Mouse (Mus musculus) midbrain, embryonic 12.5 days (tissue): Measurements from ENCODE around the gene Olfr1442. TPM values are rescaled to one million over a fixed set of nuclear protein-coding genes. Genes with fewer than 3 reads are reported as not detected.
"Not testable (repeated sequence)": the region's sequence is repeated elsewhere in the genome, so short reads cannot be mapped to it uniquely, and the experiment has no call there.

Experiments used
- ATAC-seq: fragments of 200-750 bp; cut with Nextera tagmentation; 2 replicates; pipeline ENCODE4 v1.8.0; 2017; ENCODE audit warnings: low read depth, moderate TSS enrichment, moderate library complexity; ENCODE audit not compliant: low FRiP score
- H3K27ac ChIP-seq: fragments of 300-500 bp; sonication (generic); replicated peaks from 2 replicates; pipeline ENCODE4 v1.5.1; 2016; ENCODE audit warnings: mild to moderate bottlenecking
- H3K27me3 ChIP-seq: fragments of 300-500 bp; sonication (generic); 2 replicates; pipeline ENCODE4 v1.6.1; 2016; ENCODE audit warnings: mild to moderate bottlenecking
- H3K36me3 ChIP-seq: fragments of 300-500 bp; sonication (generic); 2 replicates; pipeline ENCODE4 v1.6.1; 2016
- H3K4me1 ChIP-seq: fragments of 300-500 bp; sonication (generic); 2 replicates; pipeline ENCODE4 v1.6.1; 2016
- H3K4me2 ChIP-seq: fragments of 300-500 bp; sonication (generic); replicated peaks from 2 replicates; pipeline ENCODE4 v1.6.1; 2016; ENCODE audit warnings: mild to moderate bottlenecking, moderate library complexity
- H3K4me3 ChIP-seq: fragments of 300-500 bp; sonication (generic); 2 replicates; pipeline ENCODE4 v1.5.1; 2016; ENCODE audit warnings: mild to moderate bottlenecking
- H3K9ac ChIP-seq: fragments of 300-500 bp; sonication (generic); replicated peaks from 2 replicates; pipeline ENCODE4 v1.6.1; 2016; ENCODE audit warnings: mild to moderate bottlenecking, moderate library complexity
- H3K9me3 ChIP-seq: fragments of 300-500 bp; sonication (generic); 2 replicates; pipeline ENCODE4 v1.6.1; 2016; ENCODE audit warnings: mild to moderate bottlenecking
- WGBS: fragments of 180-500 bp; shearing (Covaris S2); methylation state at CpG from one replicate; pipeline ENCODE4 v1.1.7; 2016; 5-methylcytosine and 5-hydroxymethylcytosine counted together
- polyA plus RNA-seq: library from polyadenylated mRNA; unstranded; fragments of >200 nt; fragmentation: Nextera tagmentation; extraction: Ambion mirVana; gene quantifications from 2 replicates; pipeline ENCODE4 v1.2.1, GENCODE M21; 2016

The Olfr1442 gene
- polyA plus RNA-seq, 1 experiment from 2014 or later = not detected

DNA sequence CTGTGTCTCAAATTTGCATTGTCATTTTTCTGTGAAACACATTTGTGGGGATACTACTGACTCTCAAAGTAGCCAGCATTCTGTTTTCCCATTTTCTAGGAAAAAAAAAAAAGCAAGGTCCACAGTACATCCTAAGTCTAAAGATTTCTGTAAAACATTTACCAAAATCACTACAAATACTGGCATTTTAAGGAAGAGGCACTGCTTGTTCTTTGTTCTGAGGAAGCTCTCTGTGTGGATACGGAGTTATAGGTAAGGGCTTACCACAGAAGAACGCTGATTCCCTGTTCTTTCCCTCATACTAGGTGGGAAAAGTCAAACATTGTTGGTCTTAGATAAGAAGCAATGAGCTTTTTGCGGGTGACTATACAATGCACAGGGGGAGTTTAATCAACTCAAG is 25.4 kb downstream of the Olfr1442 start, which contains the start of gene Keg1:
Gene Keg1 (plus strand): TSS at position 197 of the 400 bp plus-strand sequence.
- H3K36me3 ChIP-seq = no peaks in the 10 kb centered on the region
- no peaks in the 10 kb centered on the region for H3K4me1 ChIP-seq
- no peak within 1 kb of the TSS for H3K9ac ChIP-seq
- no peak within 1 kb of the TSS for H3K4me2 ChIP-seq
- ATAC-seq = no peak
- no peak within 1 kb of the TSS for H3K27ac ChIP-seq
- no peak within 1 kb of the TSS for H3K4me3 ChIP-seq
- WGBS = 83% methylated on average over 3 of the region's 3 CpGs
- no peaks in the 10 kb centered on the region for H3K27me3 ChIP-seq
- H3K9me3 ChIP-seq = no peaks in the 10 kb centered on the region

DNA sequence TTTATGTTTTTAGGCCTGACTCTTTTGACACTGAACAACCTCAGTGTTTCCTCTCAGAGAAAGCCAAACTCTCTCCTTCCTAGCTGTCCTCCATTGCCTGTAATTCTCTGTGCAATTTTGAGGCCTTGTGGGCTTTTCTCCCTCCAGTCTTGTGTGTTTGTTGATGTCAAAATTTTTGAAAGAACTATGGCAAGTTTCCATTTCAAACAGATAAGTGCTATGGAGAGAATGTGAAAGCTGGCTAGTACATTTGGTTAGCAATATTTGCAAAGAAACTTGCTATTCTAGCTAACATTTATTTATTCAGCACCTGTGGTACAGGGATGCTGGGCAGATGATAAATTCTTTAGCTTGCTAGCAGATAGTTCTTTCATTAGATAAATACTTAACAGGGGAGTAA is 26.0 kb downstream of the Olfr1442 start:
- Histone ChIP-seq H3K36me3 (no peaks in the 10 kb centered on the region), H3K4me1 (no peaks in the 10 kb centered on the region), H3K4me2 (no peak overlapping the region), H3K27me3 (no peaks in the 10 kb centered on the region), H3K4me3 (no peak overlapping the region), H3K9ac (no peak overlapping the region), H3K9me3 (no peaks in the 10 kb centered on the region), H3K27ac (no peak overlapping the region)
- ATAC-seq = no peak

DNA sequence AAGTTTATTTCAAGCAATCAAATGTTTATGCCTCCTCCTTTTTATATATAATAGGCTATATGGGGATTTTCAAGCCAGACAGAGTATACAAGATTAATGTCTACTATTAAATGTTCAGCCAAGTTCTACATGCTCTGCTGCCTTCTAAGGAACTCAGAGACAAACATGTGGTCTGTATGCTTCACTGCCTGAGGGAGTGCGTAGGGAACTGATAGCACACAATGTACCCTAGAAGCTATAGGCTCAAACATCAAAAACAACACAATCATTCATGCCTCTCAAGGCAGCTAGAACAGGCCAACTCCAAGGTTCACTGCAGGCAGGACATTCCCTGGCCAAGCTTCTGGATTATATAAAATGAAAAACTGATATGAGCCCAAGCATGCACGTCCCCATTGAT is 38.2 kb downstream of the Olfr1442 start:
- Histone ChIP-seq H3K9ac (no peak overlapping the region), H3K27ac (no peak overlapping the region), H3K4me3 (no peak overlapping the region), H3K4me1 (no peaks in the 10 kb centered on the region), H3K27me3 (no peaks in the 10 kb centered on the region), H3K9me3 (no peaks in the 10 kb centered on the region), H3K36me3 (no peaks in the 10 kb centered on the region), H3K4me2 (no peak overlapping the region)
- ATAC-seq = no peak
- 85% methylated on average over 2 of the region's 2 CpGs for WGBS

DNA sequence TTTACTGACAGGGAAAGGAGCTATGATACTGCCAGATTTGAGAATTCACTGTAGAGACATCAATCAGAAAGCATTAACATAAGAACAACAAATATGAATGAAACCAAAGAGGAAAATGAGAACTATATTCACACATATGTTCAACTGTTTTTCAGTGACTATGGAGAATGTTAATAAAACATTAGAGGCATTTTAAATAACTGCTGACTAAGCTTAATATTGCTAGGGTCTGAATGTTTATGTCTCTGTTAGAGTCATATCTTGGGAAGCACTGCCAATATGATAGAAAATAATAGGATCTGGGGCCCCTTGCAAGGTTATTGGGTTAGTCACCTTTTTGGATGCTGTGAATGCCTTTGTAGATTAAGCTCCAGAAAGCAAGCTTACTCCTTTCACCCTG is 38.7 kb downstream of the Olfr1442 start:
- ATAC-seq = no peak
- H3K9ac ChIP-seq = no peak overlapping the region
- H3K4me2 ChIP-seq = no peak overlapping the region
- no peaks in the 10 kb centered on the region for H3K36me3 ChIP-seq
- H3K4me1 ChIP-seq = no peaks in the 10 kb centered on the region
- no peak overlapping the region for H3K27ac ChIP-seq
- no peak overlapping the region for H3K4me3 ChIP-seq
- H3K9me3 ChIP-seq = no peaks in the 10 kb centered on the region
- no peaks in the 10 kb centered on the region for H3K27me3 ChIP-seq

GRCm38 (mm10) chr19:12719189-12719588 is 49.0 kb downstream of the Olfr1442 start:
- H3K4me3 ChIP-seq = no peak overlapping the region

GRCm38 (mm10) chr19:12720463-12720862 is 50.2 kb downstream of the Olfr1442 start:
- Histone ChIP-seq H3K36me3 (no peaks in the 10 kb centered on the region), H3K27me3 (no peaks in the 10 kb centered on the region), H3K4me2 (no peak overlapping the region), H3K4me3 (no peak overlapping the region), H3K9me3 (no peaks in the 10 kb centered on the region), H3K9ac (no peak overlapping the region), H3K4me1 (no peaks in the 10 kb centered on the region), H3K27ac (no peak overlapping the region)
- WGBS = 72% methylated on average over 2 of the region's 2 CpGs
- no peak for ATAC-seq

More at GRCm38 (mm10) chr19:12719189-12719588, 49.0 kb downstream of the Olfr1442 start:
- ATAC-seq = no peak
- H3K27ac ChIP-seq = no peak overlapping the region
- no peaks in the 10 kb centered on the region for H3K4me1 ChIP-seq
- no peak overlapping the region for H3K4me2 ChIP-seq
- 90% methylated on average over 6 of the region's 6 CpGs for WGBS
- no peaks in the 10 kb centered on the region for H3K9me3 ChIP-seq
- no peaks in the 10 kb centered on the region for H3K27me3 ChIP-seq
- no peaks in the 10 kb centered on the region for H3K36me3 ChIP-seq
- no peak overlapping the region for H3K9ac ChIP-seq

- not testable (repeated sequence) for ATAC-seq, H3K4me2 ChIP-seq, H3K27ac ChIP-seq, H3K4me1 ChIP-seq, H3K36me3 ChIP-seq, H3K27me3 ChIP-seq, H3K4me3 ChIP-seq, H3K9ac ChIP-seq, H3K9me3 ChIP-seq
- whole genome bisulfite sequencing = 78% methylated on average over 5 of the region's 5 CpGs
These were observed 50.7 kb downstream of the Olfr1442 start for GRCm38 (mm10) chr19:12720919-12721318.

- ATAC-seq = not testable (repeated sequence)
These were observed 51.4 kb downstream of the Olfr1442 start for GRCm38 (mm10) chr19:12721596-12721995.

DNA sequence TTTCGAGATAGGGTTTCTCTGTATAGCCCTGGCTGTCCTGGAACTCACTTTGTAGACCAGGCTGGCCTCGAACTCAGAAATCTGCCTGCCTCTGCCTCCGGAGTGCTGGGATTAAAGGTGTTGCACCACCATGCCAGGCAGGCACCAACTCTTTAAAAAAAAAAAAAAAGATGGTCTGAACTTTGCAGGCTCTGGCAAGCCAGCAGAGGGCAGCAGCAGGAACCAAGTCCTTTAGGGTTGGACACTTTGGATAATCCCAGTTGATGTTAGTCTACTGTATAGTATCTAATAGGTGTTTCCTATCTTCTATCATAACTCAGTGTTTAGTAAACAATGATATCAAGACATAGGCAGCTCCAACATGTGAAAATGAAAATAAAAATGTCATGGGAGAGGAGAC is 52.1 kb downstream of the Olfr1442 start:
- H3K27ac ChIP-seq = no peak overlapping the region
- no peaks in the 10 kb centered on the region for H3K9me3 ChIP-seq
- ATAC-seq = no peak
- H3K4me1 ChIP-seq = no peaks in the 10 kb centered on the region
- no peak overlapping the region for H3K4me3 ChIP-seq
- H3K36me3 ChIP-seq = no peaks in the 10 kb centered on the region
- H3K4me2 ChIP-seq = no peak overlapping the region
- H3K9ac ChIP-seq = no peak overlapping the region
- 55% methylated on average over 2 of the region's 3 CpGs for WGBS
- no peaks in the 10 kb centered on the region for H3K27me3 ChIP-seq

More at GRCm38 (mm10) chr19:12721596-12721995, 51.4 kb downstream of the Olfr1442 start:
- not testable (repeated sequence) for H3K36me3 ChIP-seq, H3K4me1 ChIP-seq, H3K27me3 ChIP-seq, H3K9me3 ChIP-seq, H3K4me2 ChIP-seq, H3K9ac ChIP-seq, H3K27ac ChIP-seq, H3K4me3 ChIP-seq
- 91% methylated on average over 7 of the region's 7 CpGs for WGBS

GRCm38 (mm10) chr19:12725851-12726250 is 55.6 kb downstream of the Olfr1442 start:
- no peaks in the 10 kb centered on the region for H3K36me3 ChIP-seq
- H3K27ac ChIP-seq = no peak overlapping the region
- H3K4me3 ChIP-seq = no peak overlapping the region
- no peak overlapping the region for H3K4me2 ChIP-seq
- no peaks in the 10 kb centered on the region for H3K9me3 ChIP-seq
- no peaks in the 10 kb centered on the region for H3K27me3 ChIP-seq
- ATAC-seq = no peak
- H3K9ac ChIP-seq = no peak overlapping the region
- WGBS = 95% methylated on average over 1 of the region's 1 CpGs
- H3K4me1 ChIP-seq = no peaks in the 10 kb centered on the region

Other genes starting within 250 kb of the Olfr1442 start
- not detected in 2 replicates for gene Pfpl, start 242.5 kb upstream of the Olfr1442 start, polyA plus RNA-seq
- gene Mpeg1, start 209.7 kb upstream of the Olfr1442 start, polyA plus RNA-seq = 0.43 and 0.48 TPM in 2 replicates
- gene Dtx4, start 169.0 kb upstream of the Olfr1442 start, polyA plus RNA-seq = 63.5 and 67.3 TPM in 2 replicates
- gene Fam111a, start 124.7 kb upstream of the Olfr1442 start, polyA plus RNA-seq = 15.4 and 16.7 TPM in 2 replicates
- gene Gm4952, start 70.5 kb upstream of the Olfr1442 start, polyA plus RNA-seq = not detected in 2 replicates
- gene Glyat, start 37.1 kb upstream of the Olfr1442 start, polyA plus RNA-seq = not detected in 2 replicates
- gene Olfr1443, start 7.7 kb downstream of the Olfr1442 start, polyA plus RNA-seq = not detected in 2 replicates
- not detected in 2 replicates for gene Keg1, start 25.3 kb downstream of the Olfr1442 start, polyA plus RNA-seq
- 1.6 TPM in 2 replicates for gene Cntf, start 95.2 kb downstream of the Olfr1442 start, polyA plus RNA-seq
- gene Zfp91, start 125.7 kb downstream of the Olfr1442 start, polyA plus RNA-seq = 22.1 and 22.7 TPM in 2 replicates
- 1.3 and 1.8 TPM in 2 replicates for gene Lpxn, start 125.8 kb downstream of the Olfr1442 start, polyA plus RNA-seq
- gene Gm5244, start 176.2 kb downstream of the Olfr1442 start, polyA plus RNA-seq = not detected in 2 replicates
- gene Olfr1444, start 186.8 kb downstream of the Olfr1442 start, polyA plus RNA-seq = not detected in 2 replicates
- gene Olfr1445, start 213.4 kb downstream of the Olfr1442 start, polyA plus RNA-seq = not detected in 2 replicates
- gene Olfr1446, start 223.1 kb downstream of the Olfr1442 start, polyA plus RNA-seq = not detected in 2 replicates
- gene Olfr1447, start 233.3 kb downstream of the Olfr1442 start, polyA plus RNA-seq = not detected in 2 replicates